Comparison of ENCODE assay signal across 9 mouse cellular contexts in genomic region chr11:68690465-68690864, GRCm38 (mm10). TPM values are rescaled to one million over a fixed set of nuclear protein-coding genes. Genes with fewer than 3 reads are reported as not detected.
DNase-seq lines count a peak whose midpoint lies in the region; ATAC-seq and TF ChIP-seq lines count a peak whose summit lies in the region.
"Had no signal": no experiment of that assay in that cellular context is flagged by ENCODE, and none has a peak within 500 bp of the region (broad histone marks: within the 10 kb centered on the region; RNA-seq: fewer than 3 reads in every experiment).

No protein-coding gene starts in this region.

- 0 out of 2 replicates have a peak overlapping the region, but pooled peaks have one; percentile 12 for H3K27ac ChIP-seq in hindbrain, embryonic 15.5 days (replicated peaks)
- no peak overlapping the region for H3K27ac ChIP-seq in hindbrain, embryonic 13.5 days
- no peak overlapping the region; the same call in 1 of the 2 replicates for H3K27ac ChIP-seq in midbrain, embryonic 14.5 days (replicated peaks; ENCODE audit: low read depth, low read length)
- H3K27ac ChIP-seq in midbrain, embryonic 13.5 days, result no peak overlapping the region
- H3K27ac ChIP-seq in heart, embryonic 14.5 days (replicated peaks in 1 of 2; ENCODE audit: control insufficient read depth in 1 of 2, insufficient read depth in 1 of 2, low read depth in 2 of 2, low read length in 2 of 2), result peak overlapping the region; percentile 19 to 57

- H3K79me2 ChIP-seq in myocyte (ENCODE audit: control insufficient read depth, insufficient read depth), result peaks cover 30% of the 10 kb centered on the region

- no peak overlapping the region; the same call in 1 of the 2 replicates for H3K4me3 ChIP-seq in hindbrain, embryonic 15.5 days
- H3K4me3 ChIP-seq in hindbrain, embryonic 13.5 days, result no peak overlapping the region
- no peak overlapping the region for H3K4me3 ChIP-seq in midbrain, embryonic 14.5 days (replicated peaks; ENCODE audit: low read depth, low read length)
- H3K4me3 ChIP-seq in midbrain, embryonic 13.5 days (replicated peaks), result no peak overlapping the region
- H3K4me3 ChIP-seq in heart, embryonic 14.5 days (ENCODE audit: control insufficient read depth in 1 of 2, insufficient read depth in 1 of 2, low read depth in 1 of 2, low read length in 2 of 2), result no peak overlapping the region
- peak overlapping the region; percentile 65 for H3K4me3 ChIP-seq in myocyte

- WGBS in hindbrain, embryonic 15.5 days, result 73% methylated on average over 5 of the region's 5 CpGs
- 73% methylated on average over 5 of the region's 5 CpGs for WGBS in hindbrain, embryonic 13.5 days
- WGBS in midbrain, embryonic 14.5 days, result 71% methylated on average over 5 of the region's 5 CpGs
- 71% methylated on average over 5 of the region's 5 CpGs for WGBS in midbrain, embryonic 13.5 days
- 28% methylated on average over 5 of the region's 5 CpGs for WGBS in heart, embryonic 14.5 days

- no peak overlapping the region for H3K9ac ChIP-seq in hindbrain, embryonic 15.5 days
- H3K9ac ChIP-seq in hindbrain, embryonic 13.5 days, result no peak overlapping the region
- H3K9ac ChIP-seq in midbrain, embryonic 14.5 days (replicated peaks; ENCODE audit: low read length), result no peak overlapping the region
- no peak overlapping the region for H3K9ac ChIP-seq in midbrain, embryonic 13.5 days (replicated peaks)
- H3K9ac ChIP-seq in heart, embryonic 14.5 days (ENCODE audit: low read length), result no peak overlapping the region

- TF ChIP-seq POLR2A in myocyte (IDR thresholded peaks at IDR 0.05; ENCODE audit: insufficient read length, low read depth), result no peak

- H3K36me3 ChIP-seq in hindbrain, embryonic 15.5 days, result no peaks in the 10 kb centered on the region
- H3K36me3 ChIP-seq in hindbrain, embryonic 13.5 days, result no peaks in the 10 kb centered on the region
- H3K36me3 ChIP-seq in midbrain, embryonic 14.5 days (ENCODE audit: control insufficient read depth, insufficient read depth, low read length), result no peaks in the 10 kb centered on the region
- H3K36me3 ChIP-seq in midbrain, embryonic 13.5 days, result no peaks in the 10 kb centered on the region
- H3K36me3 ChIP-seq in heart, embryonic 14.5 days (ENCODE audit: control insufficient read depth, insufficient read depth, low read length), result no peaks in the 10 kb centered on the region
- no peaks in the 10 kb centered on the region for H3K36me3 ChIP-seq in myocyte (ENCODE audit: control insufficient read depth, insufficient read depth)
- H3K36me3 ChIP-seq: hindbrain, embryonic 12.5 days had no signal

- no peaks in the 10 kb centered on the region for H3K27me3 ChIP-seq in hindbrain, embryonic 15.5 days
- H3K27me3 ChIP-seq in hindbrain, embryonic 13.5 days, result no peaks in the 10 kb centered on the region
- no peaks in the 10 kb centered on the region for H3K27me3 ChIP-seq in midbrain, embryonic 14.5 days (ENCODE audit: control insufficient read depth, insufficient read depth, low read length)
- no peaks in the 10 kb centered on the region for H3K27me3 ChIP-seq in midbrain, embryonic 13.5 days
- no peaks in the 10 kb centered on the region for H3K27me3 ChIP-seq in heart, embryonic 14.5 days (ENCODE audit: control insufficient read depth, insufficient read depth, low read length)
- H3K27me3 ChIP-seq in myocyte (ENCODE audit: control insufficient read depth, insufficient read depth, insufficient read length), result no peaks in the 10 kb centered on the region
- H3K27me3 ChIP-seq: hindbrain, embryonic 12.5 days had no signal

- no peaks in the 10 kb centered on the region for H3K9me3 ChIP-seq in hindbrain, embryonic 15.5 days
- no peaks in the 10 kb centered on the region for H3K9me3 ChIP-seq in hindbrain, embryonic 13.5 days
- no peaks in the 10 kb centered on the region for H3K9me3 ChIP-seq in midbrain, embryonic 14.5 days (ENCODE audit: control insufficient read depth, low read length)
- no peaks in the 10 kb centered on the region for H3K9me3 ChIP-seq in midbrain, embryonic 13.5 days
- no peaks in the 10 kb centered on the region for H3K9me3 ChIP-seq in heart, embryonic 14.5 days (ENCODE audit: control insufficient read depth, low read length)
- H3K9me3 ChIP-seq: hindbrain, embryonic 12.5 days had no signal

- H3K4me2 ChIP-seq in hindbrain, embryonic 15.5 days, result peak overlapping the region; percentile 35; the same call in 1 of the 2 replicates
- no peak overlapping the region for H3K4me2 ChIP-seq in hindbrain, embryonic 13.5 days
- peak overlapping the region; percentile 21; the same call in 1 of the 2 replicates for H3K4me2 ChIP-seq in midbrain, embryonic 14.5 days (ENCODE audit: low read length)
- H3K4me2 ChIP-seq in midbrain, embryonic 13.5 days (replicated peaks), result no peak overlapping the region
- peak overlapping the region; percentile 33; the same call in 1 of the 2 replicates for H3K4me2 ChIP-seq in heart, embryonic 14.5 days (ENCODE audit: low read length)
- H3K4me2 ChIP-seq in myocyte (ENCODE audit: low read depth), result no peak overlapping the region

- H3K4me1 ChIP-seq in hindbrain, embryonic 15.5 days (replicated peaks), result peaks cover 19% of the 10 kb centered on the region
- peaks cover 11% of the 10 kb centered on the region for H3K4me1 ChIP-seq in hindbrain, embryonic 13.5 days (replicated peaks)
- peaks cover 7% of the 10 kb centered on the region for H3K4me1 ChIP-seq in midbrain, embryonic 14.5 days (ENCODE audit: control insufficient read depth, insufficient read depth, low read length)
- peaks cover 23% of the 10 kb centered on the region for H3K4me1 ChIP-seq in midbrain, embryonic 13.5 days (replicated peaks)
- peaks cover 12 to 24% of the 10 kb centered on the region in 2 experiments for H3K4me1 ChIP-seq in heart, embryonic 14.5 days (ENCODE audit: control insufficient read depth in 2 of 2, insufficient read depth in 2 of 2, low read length in 2 of 2)

- peak; percentile 19 for DNase-seq in midbrain, embryonic 14.5 days
- DNase-seq in urinary bladder, postnatal 4 days (ENCODE audit: low spot score in 2 of 2), result no peak
- DNase-seq: lung, postnatal 10 days had no signal

- ATAC-seq in hindbrain, embryonic 15.5 days (ENCODE audit: low FRiP score, low read depth), result no peak
- ATAC-seq in hindbrain, embryonic 13.5 days (ENCODE audit: low FRiP score), result no peak
- no peak for ATAC-seq in midbrain, embryonic 14.5 days (ENCODE audit: low FRiP score, low TSS enrichment)
- no peak for ATAC-seq in midbrain, embryonic 13.5 days
- no peak for ATAC-seq in heart, embryonic 14.5 days (ENCODE audit: insufficient number of reproducible peaks, insufficient read depth, low FRiP score, low read depth)

- H3ac ChIP-seq in myocyte (ENCODE audit: control insufficient read depth, insufficient read length), result no peak overlapping the region

TF ChIP-seq in myocyte, 11 proteins besides CTCF, POLR2A, EP300 and RAD21:
- TF ChIP-seq TCF12 (IDR thresholded peaks at IDR 0.05; ENCODE audit: insufficient read depth, poor library complexity, severe bottlenecking), result no peak
- no peak for TF ChIP-seq MYOD1 (IDR thresholded peaks at IDR 0.05; ENCODE audit: control insufficient read depth in 1 of 3, insufficient read length in 2 of 3, low read depth in 2 of 3)

RNA-seq across cellular contexts. Expression of gene Myh10, which starts 0.9 kb away (rescaled TPM):
- polyA plus RNA-seq in hindbrain, embryonic 15.5 days (2015; fragmentation: Nextera tagmentation; extraction: Ambion mirVana), result 97.3 and 98.8 TPM in 2 replicates
- 93.4 and 98.3 TPM in 2 replicates for polyA plus RNA-seq in hindbrain, embryonic 13.5 days (2015; fragmentation: Nextera tagmentation; extraction: Ambion mirVana)
- polyA plus RNA-seq in midbrain, embryonic 14.5 days (2014; fragmentation: Nextera tagmentation; extraction: Ambion mirVana), result 96.4 and 107 TPM in 2 replicates
- polyA plus RNA-seq in midbrain, embryonic 13.5 days (2015; fragmentation: Nextera tagmentation; extraction: Ambion mirVana), result 109 TPM in 2 replicates
- 120 and 122 TPM in 2 replicates for polyA plus RNA-seq in heart, embryonic 14.5 days (2014; fragmentation: Nextera tagmentation; extraction: Ambion mirVana)
- 20.9 TPM for polyA plus RNA-seq in myocyte (2012; fragmentation: generic; extraction: Trizol)

Comparison
In these comparisons a context has a peak if more than half of its experiments do, and no peak if none do; other contexts are left out.
1. H3K27ac ChIP-seq: peak in hindbrain, embryonic 15.5 days (single experiment) and heart, embryonic 14.5 days (2 of 2); none in hindbrain, embryonic 13.5 days (single experiment), midbrain, embryonic 14.5 days (single experiment) and midbrain, embryonic 13.5 days (single experiment).
2. H3K4me2 ChIP-seq: peak in hindbrain, embryonic 15.5 days (single experiment), midbrain, embryonic 14.5 days (single experiment) and heart, embryonic 14.5 days (single experiment); none in hindbrain, embryonic 13.5 days (single experiment), midbrain, embryonic 13.5 days (single experiment) and myocyte (single experiment).